Mouse (Mus musculus) intestine, postnatal 0 days (tissue): Measurements from ENCODE around the gene Tmem63c. TPM values are rescaled to one million over a fixed set of nuclear protein-coding genes. Genes with fewer than 3 reads are reported as not detected.

Experiments used
- ATAC-seq: fragments of 200-750 bp; cut with Nextera tagmentation; 2 replicates; pipeline ENCODE4 v1.8.0; 2017; ENCODE audit warnings: mild to moderate bottlenecking, moderate TSS enrichment, moderate library complexity
- H3K27ac ChIP-seq: fragments of 300-500 bp; sonication (generic); 2 replicates; pipeline ENCODE4 v1.5.1; 2014; ENCODE audit warnings: mild to moderate bottlenecking, low read depth, low read length, moderate library complexity
- H3K27me3 ChIP-seq: fragments of 300-500 bp; sonication (generic); replicated peaks from 2 replicates; pipeline ENCODE4 v1.6.1; 2014; ENCODE audit warnings: low read length, mixed read lengths; ENCODE audit not compliant: control insufficient read depth, insufficient read depth
- H3K36me3 ChIP-seq: fragments of 300-500 bp; sonication (generic); 2 replicates; pipeline ENCODE4 v1.6.1; 2014; ENCODE audit warnings: mild to moderate bottlenecking, moderate library complexity; ENCODE audit not compliant: control insufficient read depth, insufficient read depth
- H3K4me1 ChIP-seq: fragments of 300-500 bp; sonication (generic); replicated peaks from 2 replicates; pipeline ENCODE4 v1.6.1; 2014; ENCODE audit warnings: antibody characterized with exemption, low read length, mixed read lengths; ENCODE audit not compliant: control insufficient read depth, insufficient read depth
- H3K4me2 ChIP-seq: fragments of 300-500 bp; sonication (generic); replicated peaks from 2 replicates; pipeline ENCODE4 v1.6.1; 2014; ENCODE audit warnings: low read depth, mild to moderate bottlenecking, moderate library complexity
- H3K4me3 ChIP-seq: fragments of 300-500 bp; sonication (generic); 2 replicates; pipeline ENCODE4 v1.5.1; 2014; ENCODE audit warnings: low read depth, low read length
- H3K9ac ChIP-seq: fragments of 300-500 bp; sonication (generic); 2 replicates; pipeline ENCODE4 v1.6.1; 2014; ENCODE audit warnings: mild to moderate bottlenecking, low read depth, low read length
- H3K9me3 ChIP-seq: fragments of 300-500 bp; sonication (generic); 2 replicates; pipeline ENCODE4 v1.6.1; 2016; ENCODE audit warnings: mixed run types; ENCODE audit not compliant: control insufficient read depth
- CTCF ChIP-seq: sonication (generic); IDR thresholded peaks from 2 replicates; pipeline ENCODE4 v1.5.1; 2016; ENCODE audit warnings: low read depth, mild to moderate bottlenecking, control low read depth, antibody characterized with exemption, moderate library complexity
- WGBS: fragments of 180-500 bp; shearing (Covaris S2); extraction: QIAGEN DNeasy Blood & Tissue Kit; methylation state at CpG from one replicate; pipeline ENCODE4 v1.1.7; 2014; 5-methylcytosine and 5-hydroxymethylcytosine counted together
- polyA plus RNA-seq: library from polyadenylated mRNA; unstranded; fragments of >200 nt; fragmentation: Nextera tagmentation; extraction: Ambion mirVana; gene quantifications from 2 replicates; pipeline ENCODE4 v1.2.1, GENCODE M21; 2015

The Tmem63c gene
- 0.52 and 0.71 TPM in 2 replicates for polyA plus RNA-seq

DNA sequence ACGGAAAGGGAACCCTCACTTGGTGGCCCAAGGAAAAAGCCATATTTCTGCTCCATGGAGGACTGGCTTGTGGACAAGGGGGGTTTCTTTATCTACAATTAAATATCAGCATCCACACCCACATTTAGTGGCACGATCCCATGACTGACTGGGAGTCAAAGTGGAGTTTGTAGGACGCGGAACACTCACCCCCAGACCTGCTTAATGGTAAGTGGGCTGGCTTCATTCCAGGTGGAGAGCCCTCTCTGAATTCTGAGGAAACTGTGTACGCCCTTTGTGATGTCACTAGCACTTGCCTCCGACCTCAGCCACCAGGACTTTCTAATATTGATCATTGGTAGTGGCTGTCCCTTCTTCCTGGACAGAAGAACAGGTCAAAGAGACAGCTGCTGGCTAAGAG lies at the start of gene Tmem63c:
Gene Tmem63c, plus strand, starts transcription at position 301 of the 400 bp plus-strand sequence.
- Histone ChIP-seq H3K27me3 (0 out of 2 replicates have a peak, but pooled peaks cover 3% of the 10 kb centered on the region), H3K36me3 (no peaks in the 10 kb centered on the region), H3K27ac (no peak within 1 kb of the TSS), H3K4me2 (no peak within 1 kb of the TSS), H3K4me3 (no peak within 1 kb of the TSS), H3K9ac (no peak within 1 kb of the TSS), H3K4me1 (no peaks in the 10 kb centered on the region), H3K9me3 (no peaks in the 10 kb centered on the region)
- 73% methylated on average over 6 of the region's 6 CpGs for WGBS
- ATAC-seq = no peak
- TF ChIP-seq CTCF = no peak

GRCm38 (mm10) chr12:86973216-86973615 lies 47.9 kb upstream of the Tmem63c start:
- H3K4me2 ChIP-seq = no peak overlapping the region
- no peak overlapping the region for H3K9ac ChIP-seq
- no peak for TF ChIP-seq CTCF
- H3K4me1 ChIP-seq = 0 out of 2 replicates have a peak, but pooled peaks cover 5% of the 10 kb centered on the region
- no peak overlapping the region; the same call in 1 of the 2 replicates for H3K27ac ChIP-seq
- no peaks in the 10 kb centered on the region for H3K36me3 ChIP-seq
- 9% methylated on average over 7 of the region's 7 CpGs for WGBS
- peaks cover 12% of the 10 kb centered on the region; the same call in 1 of the 2 replicates for H3K27me3 ChIP-seq
- H3K4me3 ChIP-seq = no peak overlapping the region
- no peaks in the 10 kb centered on the region for H3K9me3 ChIP-seq
- peak; percentile 83 for ATAC-seq

GRCm38 (mm10) chr12:86973706-86974105 lies 47.4 kb upstream of the Tmem63c start:
- no peak overlapping the region for H3K4me3 ChIP-seq
- no peaks in the 10 kb centered on the region for H3K9me3 ChIP-seq
- 0 out of 2 replicates have a peak, but pooled peaks cover 5% of the 10 kb centered on the region for H3K4me1 ChIP-seq
- H3K4me2 ChIP-seq = no peak overlapping the region
- TF ChIP-seq CTCF = no peak
- no peak for ATAC-seq
- 29% methylated on average over 8 of the region's 8 CpGs for WGBS
- H3K27ac ChIP-seq = no peak overlapping the region
- no peak overlapping the region for H3K9ac ChIP-seq
- H3K36me3 ChIP-seq = no peaks in the 10 kb centered on the region
- peaks cover 16% of the 10 kb centered on the region; the same call in 1 of the 2 replicates for H3K27me3 ChIP-seq

DNA sequence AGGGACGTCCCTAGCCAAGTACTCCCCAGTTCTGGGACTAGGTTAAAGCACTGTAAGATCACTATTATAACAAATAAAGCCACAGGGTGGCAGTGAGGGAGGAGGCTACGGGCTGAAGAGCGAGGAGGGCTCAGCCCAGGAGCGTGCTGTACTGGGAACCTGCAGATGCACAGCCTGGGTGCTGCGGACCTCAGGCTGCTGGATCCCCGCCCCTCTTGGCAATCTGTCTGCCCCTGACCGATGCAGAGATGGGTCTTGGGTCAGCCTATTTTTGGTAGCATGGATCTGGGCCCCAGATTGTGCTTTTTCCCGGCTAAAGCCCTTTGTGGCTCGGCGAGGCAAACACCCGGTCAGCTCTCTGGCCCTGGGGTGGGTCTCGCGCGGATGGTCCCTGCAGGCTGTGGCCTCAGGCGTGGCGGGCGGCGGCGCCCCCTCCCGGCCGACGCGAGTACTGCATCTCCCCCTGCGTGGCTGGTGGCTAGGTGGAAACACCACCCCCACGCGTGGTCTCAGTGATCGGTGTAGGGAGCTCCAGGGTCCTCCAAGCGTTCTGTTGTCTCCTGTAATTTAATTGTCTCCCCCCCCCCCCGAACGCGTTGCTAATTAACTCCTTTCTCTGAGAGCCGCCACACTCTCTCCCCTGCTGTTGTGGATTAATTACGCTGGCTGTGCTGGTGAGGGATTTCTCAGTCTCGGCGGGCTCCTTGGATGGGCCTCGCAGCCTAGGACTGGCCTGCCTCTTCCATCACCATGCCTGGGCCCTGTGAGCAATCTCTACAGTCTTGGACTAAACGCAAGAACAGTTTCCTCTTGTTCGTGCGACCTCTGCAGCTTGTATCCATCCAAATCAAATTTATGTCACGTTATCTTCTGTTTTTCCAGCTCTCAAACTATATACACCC lies 46.5 kb upstream of the Tmem63c start:
- no peaks in the 10 kb centered on the region for H3K9me3 ChIP-seq
- H3K27me3 ChIP-seq = peaks cover 18% of the 10 kb centered on the region; the same call in 1 of the 2 replicates
- 0 out of 2 replicates have a peak, but pooled peaks cover 5% of the 10 kb centered on the region for H3K4me1 ChIP-seq
- H3K36me3 ChIP-seq = no peaks in the 10 kb centered on the region
- H3K4me3 ChIP-seq = peak overlapping the region; percentile 25; the same call in 1 of the 2 replicates
- TF ChIP-seq CTCF = peak; percentile 94
- no peak overlapping the region for H3K9ac ChIP-seq
- no peak for ATAC-seq
- no peak overlapping the region for H3K27ac ChIP-seq
- 8% methylated on average over 40 of the region's 40 CpGs for WGBS
- peak overlapping the region; percentile 60 for H3K4me2 ChIP-seq

GRCm38 (mm10) chr12:86975761-86976160 lies 45.4 kb upstream of the Tmem63c start:
- H3K4me2 ChIP-seq = no peak overlapping the region
- TF ChIP-seq CTCF = no peak
- peaks cover 25% of the 10 kb centered on the region; the same call in 1 of the 2 replicates for H3K27me3 ChIP-seq
- no peak overlapping the region for H3K4me3 ChIP-seq
- 58% methylated on average over 10 of the region's 10 CpGs for WGBS
- no peak overlapping the region for H3K27ac ChIP-seq
- H3K36me3 ChIP-seq = no peaks in the 10 kb centered on the region
- no peak overlapping the region for H3K9ac ChIP-seq
- 0 out of 2 replicates have a peak, but pooled peaks cover 5% of the 10 kb centered on the region for H3K4me1 ChIP-seq
- no peaks in the 10 kb centered on the region for H3K9me3 ChIP-seq
- ATAC-seq = no peak

- WGBS = 60% methylated on average over 6 of the region's 6 CpGs
- ATAC-seq = no peak
- Histone ChIP-seq H3K36me3 (no peaks in the 10 kb centered on the region), H3K27me3 (peaks cover 28% of the 10 kb centered on the region; the same call in 1 of the 2 replicates), H3K27ac (no peak overlapping the region), H3K4me3 (no peak overlapping the region), H3K9ac (no peak overlapping the region), H3K4me2 (no peak overlapping the region), H3K9me3 (no peaks in the 10 kb centered on the region), H3K4me1 (0 out of 2 replicates have a peak, but pooled peaks cover 5% of the 10 kb centered on the region)
- peak; percentile 60 for TF ChIP-seq CTCF
These were observed 44.5 kb upstream of the Tmem63c start for GRCm38 (mm10) chr12:86976511-86977168.
